Mouse (Mus musculus) hindbrain, embryonic 16.5 days (tissue): ENCODE measurements around the gene Polr2b. TPM values are rescaled to one million over a fixed set of nuclear protein-coding genes. Genes with fewer than 3 reads are reported as not detected.

ENCODE experiments used
- ATAC-seq: fragments of 200-750 bp; cut with Nextera tagmentation; 2 replicates; pipeline ENCODE4 v1.8.0; 2017; ENCODE audit warnings: moderate TSS enrichment, moderate library complexity
- H3K27ac ChIP-seq: fragments of 300-500 bp; sonication (generic); 2 replicates; pipeline ENCODE4 v1.5.1; 2014; ENCODE audit warnings: low read depth, mild to moderate bottlenecking, control low read depth, low read length, moderate library complexity
- H3K27me3 ChIP-seq: fragments of 300-500 bp; sonication (generic); replicated peaks from 2 replicates; pipeline ENCODE4 v1.6.1; 2014; ENCODE audit warnings: low read length; ENCODE audit not compliant: control insufficient read depth, insufficient read depth
- H3K36me3 ChIP-seq: fragments of 300-500 bp; sonication (generic); 2 replicates; pipeline ENCODE4 v1.6.1; 2014; ENCODE audit warnings: mild to moderate bottlenecking, low read length, moderate library complexity, mixed read lengths; ENCODE audit not compliant: control insufficient read depth, insufficient read depth
- H3K4me1 ChIP-seq: fragments of 300-500 bp; sonication (generic); 2 replicates; pipeline ENCODE4 v1.6.1; 2014; ENCODE audit warnings: low read depth, low read length; ENCODE audit not compliant: control insufficient read depth, insufficient read depth
- H3K4me2 ChIP-seq: fragments of 300-500 bp; sonication (generic); 2 replicates; pipeline ENCODE4 v1.6.1; 2014; ENCODE audit warnings: mild to moderate bottlenecking, low read length, control low read depth, moderate library complexity
- H3K4me3 ChIP-seq: fragments of 300-500 bp; sonication (generic); 2 replicates; pipeline ENCODE4 v1.5.1; 2014; ENCODE audit warnings: mild to moderate bottlenecking, low read length, control low read depth, moderate library complexity
- H3K9ac ChIP-seq: fragments of 300-500 bp; sonication (generic); 2 replicates; pipeline ENCODE4 v1.6.1; 2014; ENCODE audit warnings: low read depth, mild to moderate bottlenecking, control low read depth, low read length, moderate library complexity
- H3K9me3 ChIP-seq: fragments of 300-500 bp; sonication (generic); 2 replicates; pipeline ENCODE4 v1.6.1; 2014; ENCODE audit warnings: mild to moderate bottlenecking, low read length, moderate library complexity; ENCODE audit not compliant: control insufficient read depth
- WGBS: fragments of 180-500 bp; shearing (Covaris S2); extraction: QIAGEN DNeasy Blood & Tissue Kit; methylation state at CpG from one replicate; pipeline ENCODE4 v1.1.7; 2014; 5-methylcytosine and 5-hydroxymethylcytosine counted together
- polyA plus RNA-seq: library from polyadenylated mRNA; unstranded; fragments of >200 nt; fragmentation: Nextera tagmentation; extraction: Ambion mirVana; gene quantifications from 2 replicates; pipeline ENCODE4 v1.2.1, GENCODE M21; 2015

Gene Polr2b
- polyA plus RNA-seq, 1 experiment from 2014 or later: 52.4 TPM

GRCm38 (mm10) chr5:77366313-77366712 is 56.4 kb downstream of the Polr2b start:
- no peaks in the 10 kb centered on the region for H3K4me1 ChIP-seq
- H3K4me3 ChIP-seq: no peak overlapping the region

DNA sequence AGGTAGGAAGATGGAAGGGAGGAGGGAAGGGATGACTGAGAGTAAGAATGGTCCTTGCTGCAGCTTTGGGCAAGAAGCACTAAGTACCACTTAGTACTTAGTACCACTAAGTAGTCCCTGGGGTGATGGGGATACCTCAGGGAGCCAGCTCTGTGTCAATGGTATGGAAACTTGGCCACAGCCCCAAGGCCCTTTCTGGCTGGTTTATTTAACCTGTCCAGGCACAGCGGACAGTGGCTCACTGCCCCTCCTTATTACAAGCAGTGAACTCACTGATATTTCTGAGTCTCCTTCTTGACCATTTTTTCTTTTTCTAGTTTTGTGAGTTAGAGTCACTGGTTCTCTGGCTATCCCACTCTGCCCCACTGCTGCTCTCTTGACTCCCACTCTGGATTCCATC is 57.2 kb downstream of the Polr2b start:
- Histone ChIP-seq H3K9ac (no peak overlapping the region), H3K4me1 (no peaks in the 10 kb centered on the region), H3K9me3 (no peaks in the 10 kb centered on the region), H3K27ac (no peak overlapping the region; the same call in 1 of the 2 replicates), H3K4me3 (no peak overlapping the region), H3K27me3 (no peaks in the 10 kb centered on the region), H3K4me2 (no peak overlapping the region), H3K36me3 (no peaks in the 10 kb centered on the region)
- 95% methylated on average over 1 of the region's 1 CpGs for WGBS
- ATAC-seq: no peak

More at GRCm38 (mm10) chr5:77366313-77366712, 56.4 kb downstream of the Polr2b start:
- Histone ChIP-seq H3K27me3 (no peaks in the 10 kb centered on the region), H3K36me3 (no peaks in the 10 kb centered on the region), H3K9ac (no peak overlapping the region), H3K9me3 (no peaks in the 10 kb centered on the region), H3K27ac (no peak overlapping the region), H3K4me2 (no peak overlapping the region)
- WGBS: 84% methylated on average over 8 of the region's 8 CpGs
- no peak for ATAC-seq

DNA sequence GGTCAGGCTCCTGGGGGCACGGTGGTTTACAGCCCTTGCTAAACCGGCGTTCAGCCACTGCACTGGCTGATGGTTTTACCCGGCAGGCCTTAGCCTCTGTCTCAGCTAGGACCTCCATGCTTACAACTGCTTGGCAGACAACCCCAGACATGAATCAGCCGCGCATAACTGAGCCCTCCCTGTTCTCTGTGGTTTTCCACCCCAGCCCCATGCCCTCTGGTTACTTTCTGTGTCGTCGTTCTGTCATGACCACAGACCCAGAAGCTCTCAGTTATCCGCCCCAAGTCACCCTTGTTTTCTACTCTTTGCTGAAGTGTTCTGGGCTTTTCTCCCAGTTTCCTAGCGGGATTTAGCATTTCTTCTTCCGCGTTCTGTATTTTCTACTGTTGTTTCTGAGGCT is 57.7 kb downstream of the Polr2b start:
- H3K36me3 ChIP-seq: no peaks in the 10 kb centered on the region
- no peak overlapping the region for H3K27ac ChIP-seq
- H3K9ac ChIP-seq: no peak overlapping the region
- 57% methylated on average over 12 of the region's 12 CpGs for WGBS
- no peaks in the 10 kb centered on the region for H3K27me3 ChIP-seq
- no peaks in the 10 kb centered on the region for H3K9me3 ChIP-seq
- no peak overlapping the region for H3K4me3 ChIP-seq
- H3K4me2 ChIP-seq: no peak overlapping the region
- no peaks in the 10 kb centered on the region for H3K4me1 ChIP-seq
- no peak for ATAC-seq

DNA sequence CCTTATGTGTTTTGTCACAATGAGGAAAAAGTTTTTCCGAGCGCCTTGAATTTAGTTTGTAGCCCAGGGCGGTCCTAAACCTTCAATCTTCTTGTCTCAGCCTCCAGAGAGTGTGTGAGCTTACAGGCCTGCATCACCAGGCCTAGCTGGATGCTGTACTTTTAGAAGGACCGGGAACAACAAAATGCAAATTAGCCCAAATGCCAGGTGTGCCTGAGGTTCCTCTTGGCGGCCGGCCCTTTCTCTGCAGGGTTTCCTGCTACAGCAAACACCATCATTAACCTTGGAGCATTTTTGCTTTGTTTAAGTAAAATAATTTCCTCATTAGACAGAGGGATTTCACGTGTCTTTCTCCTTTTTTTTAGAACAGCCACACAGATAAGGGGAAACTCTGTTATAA is 58.2 kb downstream of the Polr2b start:
- Histone ChIP-seq H3K27me3 (no peaks in the 10 kb centered on the region), H3K36me3 (no peaks in the 10 kb centered on the region), H3K9me3 (no peaks in the 10 kb centered on the region), H3K27ac (no peak overlapping the region), H3K9ac (no peak overlapping the region), H3K4me3 (no peak overlapping the region), H3K4me1 (no peaks in the 10 kb centered on the region), H3K4me2 (no peak overlapping the region)
- no peak for ATAC-seq
- 36% methylated on average over 7 of the region's 7 CpGs for WGBS

GRCm38 (mm10) chr5:77369394-77369793 is 59.4 kb downstream of the Polr2b start:
- Histone ChIP-seq H3K36me3 (no peaks in the 10 kb centered on the region), H3K4me1 (no peaks in the 10 kb centered on the region), H3K9me3 (no peaks in the 10 kb centered on the region), H3K9ac (no peak overlapping the region), H3K27ac (no peak overlapping the region), H3K4me2 (no peak overlapping the region), H3K27me3 (no peaks in the 10 kb centered on the region), H3K4me3 (no peak overlapping the region)
- no peak for ATAC-seq
- WGBS: 90% methylated on average over 5 of the region's 5 CpGs

DNA sequence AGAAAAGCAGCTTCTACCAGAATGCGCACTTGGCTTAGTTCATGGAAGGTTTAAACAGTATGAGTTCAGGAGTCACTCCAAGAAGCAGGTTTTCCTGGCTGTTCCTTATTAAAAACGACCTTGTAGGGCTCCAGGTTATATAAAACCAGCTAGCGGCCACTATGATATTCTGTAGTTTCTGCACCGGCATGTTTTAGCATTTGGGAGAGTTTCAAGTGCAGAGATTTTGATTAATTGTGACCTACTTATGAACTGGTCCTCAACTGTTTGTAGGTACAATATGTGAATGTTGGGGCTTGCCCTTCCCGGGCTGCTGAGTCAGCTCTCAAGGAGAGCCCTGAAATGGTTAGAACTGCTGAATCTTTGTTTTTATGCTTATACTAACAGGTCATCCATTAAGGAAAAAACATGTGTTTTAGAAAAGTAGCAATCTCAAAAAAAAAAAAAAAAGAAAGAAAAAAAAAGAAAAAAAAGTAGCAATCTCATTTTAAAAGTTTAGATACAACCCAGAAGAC is 60.5 kb downstream of the Polr2b start:
- H3K27ac ChIP-seq: no peak overlapping the region
- no peaks in the 10 kb centered on the region for H3K4me1 ChIP-seq
- no peaks in the 10 kb centered on the region for H3K27me3 ChIP-seq
- no peaks in the 10 kb centered on the region for H3K9me3 ChIP-seq
- no peak for ATAC-seq
- no peak overlapping the region for H3K9ac ChIP-seq
- no peak overlapping the region for H3K4me3 ChIP-seq
- 85% methylated on average over 5 of the region's 5 CpGs for WGBS
- no peaks in the 10 kb centered on the region for H3K36me3 ChIP-seq
- no peak overlapping the region for H3K4me2 ChIP-seq

DNA sequence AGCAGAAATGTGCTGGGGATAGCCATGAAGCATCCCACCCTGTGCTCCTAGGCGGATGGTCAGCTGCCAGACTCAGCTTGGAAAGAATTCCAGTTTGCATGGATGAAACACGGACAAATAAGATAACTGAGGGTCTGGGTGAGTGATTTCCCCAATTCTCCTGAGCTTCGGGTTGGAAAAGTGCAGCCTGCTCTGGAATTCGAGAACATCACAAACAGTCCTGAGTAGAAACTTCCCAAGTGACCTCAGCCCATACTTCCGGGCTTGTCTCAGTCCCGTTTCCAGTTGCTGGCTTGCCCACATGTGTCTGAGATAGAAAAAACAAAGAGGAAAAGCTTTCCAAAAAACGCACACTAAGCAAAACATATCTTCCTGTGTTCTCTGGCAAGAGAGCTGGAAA is 62.3 kb downstream of the Polr2b start:
- 82% methylated on average over 7 of the region's 7 CpGs for WGBS
- no peak for ATAC-seq
- no peaks in the 10 kb centered on the region for H3K36me3 ChIP-seq
- H3K4me1 ChIP-seq: no peaks in the 10 kb centered on the region
- H3K27ac ChIP-seq: no peak overlapping the region
- no peak overlapping the region for H3K4me3 ChIP-seq
- H3K9ac ChIP-seq: no peak overlapping the region
- H3K4me2 ChIP-seq: no peak overlapping the region
- no peaks in the 10 kb centered on the region for H3K27me3 ChIP-seq
- no peaks in the 10 kb centered on the region for H3K9me3 ChIP-seq

- Histone ChIP-seq H3K9me3 (no peaks in the 10 kb centered on the region), H3K27ac (no peak overlapping the region), H3K27me3 (no peaks in the 10 kb centered on the region), H3K9ac (no peak overlapping the region), H3K36me3 (no peaks in the 10 kb centered on the region), H3K4me2 (no peak overlapping the region), H3K4me1 (no peaks in the 10 kb centered on the region), H3K4me3 (no peak overlapping the region)
- WGBS: 74% methylated on average over 6 of the region's 6 CpGs
- no peak for ATAC-seq
These were observed 62.8 kb downstream of the Polr2b start for GRCm38 (mm10) chr5:77372778-77373177.

- Histone ChIP-seq H3K27ac (no peak overlapping the region), H3K9ac (no peak overlapping the region), H3K27me3 (no peaks in the 10 kb centered on the region), H3K36me3 (no peaks in the 10 kb centered on the region), H3K9me3 (no peaks in the 10 kb centered on the region), H3K4me2 (no peak overlapping the region), H3K4me1 (no peaks in the 10 kb centered on the region), H3K4me3 (no peak overlapping the region)
- 80% methylated on average over 3 of the region's 3 CpGs for WGBS
- ATAC-seq: no peak
These were observed 65.0 kb downstream of the Polr2b start for GRCm38 (mm10) chr5:77374945-77375344.

GRCm38 (mm10) chr5:77375546-77375945 is 65.6 kb downstream of the Polr2b start:
- no peak overlapping the region for H3K27ac ChIP-seq
- no peaks in the 10 kb centered on the region for H3K27me3 ChIP-seq
- H3K36me3 ChIP-seq: no peaks in the 10 kb centered on the region
- no peaks in the 10 kb centered on the region for H3K4me1 ChIP-seq
- WGBS: 71% methylated on average over 4 of the region's 4 CpGs
- ATAC-seq: no peak
- H3K9me3 ChIP-seq: no peaks in the 10 kb centered on the region
- H3K4me3 ChIP-seq: no peak overlapping the region
- H3K9ac ChIP-seq: no peak overlapping the region
- H3K4me2 ChIP-seq: no peak overlapping the region
